Mouse (Mus musculus): ENCODE data around the gene Gm266.

The Gm266 gene

GRCm38 (mm10) chr12:111434745-111435327 is 50.8 kb downstream of the Gm266 start:
- peak; percentile 80 for DNase-seq
